Mouse (Mus musculus): ENCODE results near the gene Fbxo34. TPM values are rescaled to one million over a fixed set of nuclear protein-coding genes. Genes with fewer than 3 reads are reported as not detected.

Gene Fbxo34
- polyA plus RNA-seq, 1 experiment: 51.5 TPM

DNA sequence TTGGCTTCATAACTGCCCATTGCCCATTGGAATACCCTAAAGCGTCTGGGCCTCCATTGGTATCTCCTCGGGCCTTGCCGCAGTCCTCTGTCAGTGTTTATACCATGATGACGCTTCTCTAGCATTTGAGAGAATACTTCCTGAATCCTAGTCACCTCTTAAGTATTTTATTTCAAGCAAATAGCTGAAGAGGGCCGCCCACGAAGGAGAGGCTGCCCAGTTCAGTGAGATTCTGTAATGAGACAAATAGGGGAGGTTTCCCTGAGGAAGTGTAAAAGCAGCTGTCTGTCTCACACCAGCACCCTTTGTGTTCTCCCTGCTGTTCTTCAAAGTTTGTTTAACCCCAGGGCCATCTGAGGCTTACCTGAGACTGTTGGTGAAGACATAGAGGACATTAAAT, 66.5 kb downstream of the Fbxo34 start:
- TF ChIP-seq POLR2A (IDR thresholded peaks at IDR 0.05; ENCODE audit: control insufficient read depth, low read depth, low read length) (no peak), CTCF (IDR thresholded peaks at IDR 0.05; ENCODE audit: control insufficient read depth, insufficient read depth, insufficient replicate concordance, low read depth, low read length) (no peak)

DNA sequence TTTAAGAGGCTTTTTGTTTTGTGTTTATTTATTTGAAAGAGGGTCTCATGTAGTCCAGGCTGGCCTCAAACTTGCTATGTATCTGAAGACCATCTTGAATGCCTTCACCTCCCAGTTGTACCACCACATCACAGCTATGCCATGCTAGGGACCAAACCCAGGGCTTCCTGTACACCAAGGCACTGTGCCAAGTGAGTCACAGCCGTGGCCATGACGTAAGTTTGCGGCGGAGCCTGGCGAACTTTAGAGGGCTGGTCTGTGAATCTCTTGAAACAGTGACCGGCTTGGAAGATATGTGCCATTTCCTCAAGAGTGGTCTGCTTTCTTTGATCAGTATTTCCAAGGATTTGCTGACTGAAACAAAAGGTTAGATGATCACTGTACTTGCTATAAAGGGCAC, 68.4 kb downstream of the Fbxo34 start:
- Histone ChIP-seq H3K27me3 (ENCODE audit: control insufficient read depth, insufficient read depth, low read length) (no peaks in the 10 kb centered on the region), H3K27ac (ENCODE audit: control insufficient read depth, insufficient read depth, low read depth, low read length) (no peak overlapping the region), H3K36me3 (ENCODE audit: control insufficient read depth, insufficient read depth, low read length) (no peaks in the 10 kb centered on the region; the same call in 1 of the 2 replicates), H3K4me3 (ENCODE audit: control insufficient read depth, low read depth, low read length) (no peak overlapping the region), H3K4me1 (ENCODE audit: control insufficient read depth, insufficient read depth, low read length) (peaks cover 3% of the 10 kb centered on the region)
- TF ChIP-seq POLR2A (IDR thresholded peaks at IDR 0.05; ENCODE audit: control insufficient read depth, low read depth, low read length) (no peak), CTCF (IDR thresholded peaks at IDR 0.05; ENCODE audit: control insufficient read depth, insufficient read depth, insufficient replicate concordance, low read depth, low read length) (no peak)

More for the DNA sequence above, 66.5 kb downstream of the Fbxo34 start:
- H3K4me3 ChIP-seq (ENCODE audit: control insufficient read depth, low read depth, low read length): no peak overlapping the region
- no peaks in the 10 kb centered on the region; the same call in 1 of the 2 replicates for H3K36me3 ChIP-seq (ENCODE audit: control insufficient read depth, insufficient read depth, low read length)
- no peak overlapping the region for H3K27ac ChIP-seq (ENCODE audit: control insufficient read depth, insufficient read depth, low read depth, low read length)
- no peaks in the 10 kb centered on the region for H3K27me3 ChIP-seq (ENCODE audit: control insufficient read depth, insufficient read depth, low read length)
- peaks cover 2% of the 10 kb centered on the region for H3K4me1 ChIP-seq (ENCODE audit: control insufficient read depth, insufficient read depth, low read length)

DNA sequence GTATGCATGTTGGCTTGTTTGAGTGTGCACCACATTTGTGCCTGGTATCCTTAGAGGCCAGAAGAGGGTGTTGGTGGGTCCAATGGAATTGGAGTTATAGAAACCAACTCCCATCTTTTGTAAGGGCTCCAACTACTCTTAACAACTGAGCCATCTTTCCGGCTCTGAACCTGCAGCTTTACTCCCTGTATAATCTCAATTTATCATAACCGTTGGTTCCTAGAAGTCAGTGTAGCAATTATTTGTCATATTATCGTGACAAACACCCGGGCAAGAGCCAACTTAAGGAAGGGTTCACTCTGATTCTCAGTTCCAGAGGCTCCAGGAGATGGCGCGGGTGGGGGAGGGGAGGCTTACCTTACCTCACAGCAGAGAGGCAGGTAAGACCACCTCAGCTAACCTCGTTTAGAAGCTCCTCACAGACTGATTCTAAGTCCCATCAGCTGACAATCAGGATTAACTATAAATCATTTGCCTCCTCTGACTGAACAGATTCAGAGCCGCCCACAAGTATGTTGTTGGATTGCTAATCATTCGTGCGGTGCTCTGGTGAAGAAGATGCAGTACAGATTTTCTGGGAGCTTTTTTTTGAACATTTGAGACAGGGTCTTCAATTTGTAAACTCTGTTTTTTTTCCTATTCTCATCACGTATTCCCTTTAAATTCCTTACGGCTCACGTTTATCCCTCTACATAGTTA, 70.7 kb downstream of the Fbxo34 start:
- H3K27me3 ChIP-seq (ENCODE audit: control insufficient read depth, insufficient read depth, low read length): no peaks in the 10 kb centered on the region
- H3K4me3 ChIP-seq (ENCODE audit: control insufficient read depth, low read depth, low read length): no peak overlapping the region
- H3K36me3 ChIP-seq (ENCODE audit: control insufficient read depth, insufficient read depth, low read length): no peaks in the 10 kb centered on the region
- H3K4me1 ChIP-seq (ENCODE audit: control insufficient read depth, insufficient read depth, low read length): peaks cover 3% of the 10 kb centered on the region; the same call in 1 of the 2 replicates
- H3K27ac ChIP-seq (ENCODE audit: control insufficient read depth, insufficient read depth, low read depth, low read length): no peak overlapping the region
- TF ChIP-seq POLR2A (IDR thresholded peaks at IDR 0.05; ENCODE audit: control insufficient read depth, low read depth, low read length): no peak
- TF ChIP-seq CTCF (IDR thresholded peaks at IDR 0.05; ENCODE audit: control insufficient read depth, insufficient read depth, insufficient replicate concordance, low read depth, low read length): no peak

DNA sequence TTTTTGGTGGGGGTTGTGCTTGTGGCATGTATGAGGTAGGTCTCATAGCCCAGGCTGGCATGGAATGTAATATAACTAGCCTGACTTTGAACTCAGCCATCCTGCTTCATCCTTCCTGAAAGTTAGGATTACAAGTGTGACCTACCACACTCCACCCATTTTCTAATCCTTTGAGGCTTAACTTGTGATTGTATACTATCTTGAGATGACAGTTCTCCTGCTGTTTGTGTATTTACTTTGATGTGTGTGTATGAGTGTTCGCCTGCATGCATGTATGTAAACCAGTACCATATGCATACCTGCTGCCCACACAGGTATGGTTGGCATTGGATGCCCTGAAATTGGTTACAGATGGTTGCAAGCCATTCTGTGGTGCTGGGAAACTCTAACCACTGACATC, 71.4 kb downstream of the Fbxo34 start:
- Histone ChIP-seq H3K36me3 (ENCODE audit: control insufficient read depth, insufficient read depth, low read length) (no peaks in the 10 kb centered on the region), H3K27me3 (ENCODE audit: control insufficient read depth, insufficient read depth, low read length) (no peaks in the 10 kb centered on the region), H3K4me3 (ENCODE audit: control insufficient read depth, low read depth, low read length) (no peak overlapping the region), H3K27ac (ENCODE audit: control insufficient read depth, insufficient read depth, low read depth, low read length) (no peak overlapping the region), H3K4me1 (ENCODE audit: control insufficient read depth, insufficient read depth, low read length) (peaks cover 3% of the 10 kb centered on the region; the same call in 1 of the 2 replicates)
- TF ChIP-seq CTCF (IDR thresholded peaks at IDR 0.05; ENCODE audit: control insufficient read depth, insufficient read depth, insufficient replicate concordance, low read depth, low read length) (no peak), POLR2A (IDR thresholded peaks at IDR 0.05; ENCODE audit: control insufficient read depth, low read depth, low read length) (no peak)

DNA sequence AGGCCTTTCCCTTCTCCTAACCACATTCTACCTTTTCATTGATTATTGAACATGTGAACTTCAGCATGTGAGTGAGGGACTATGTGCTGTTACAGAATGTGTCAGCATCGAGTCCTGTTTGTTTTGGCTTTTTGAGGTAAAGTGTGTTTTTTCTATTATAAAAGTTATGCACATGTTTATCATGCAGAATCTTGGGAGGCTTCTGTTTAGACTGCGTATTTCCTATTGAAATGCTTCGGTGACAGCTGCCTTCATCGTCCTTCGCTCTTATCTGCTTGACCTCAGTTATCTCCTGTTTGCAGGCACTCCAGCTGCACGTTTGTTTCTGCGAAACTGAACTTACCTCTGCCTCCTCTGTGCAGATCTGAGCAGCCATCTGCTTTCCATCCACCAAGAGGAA, 72.1 kb downstream of the Fbxo34 start:
- Histone ChIP-seq H3K4me3 (ENCODE audit: control insufficient read depth, low read depth, low read length) (no peak overlapping the region), H3K4me1 (ENCODE audit: control insufficient read depth, insufficient read depth, low read length) (peaks cover 3% of the 10 kb centered on the region; the same call in 1 of the 2 replicates), H3K36me3 (ENCODE audit: control insufficient read depth, insufficient read depth, low read length) (no peaks in the 10 kb centered on the region), H3K27me3 (ENCODE audit: control insufficient read depth, insufficient read depth, low read length) (no peaks in the 10 kb centered on the region), H3K27ac (ENCODE audit: control insufficient read depth, insufficient read depth, low read depth, low read length) (no peak overlapping the region)
- TF ChIP-seq POLR2A (IDR thresholded peaks at IDR 0.05; ENCODE audit: control insufficient read depth, low read depth, low read length): no peak
- no peak for TF ChIP-seq CTCF (IDR thresholded peaks at IDR 0.05; ENCODE audit: control insufficient read depth, insufficient read depth, insufficient replicate concordance, low read depth, low read length)

DNA sequence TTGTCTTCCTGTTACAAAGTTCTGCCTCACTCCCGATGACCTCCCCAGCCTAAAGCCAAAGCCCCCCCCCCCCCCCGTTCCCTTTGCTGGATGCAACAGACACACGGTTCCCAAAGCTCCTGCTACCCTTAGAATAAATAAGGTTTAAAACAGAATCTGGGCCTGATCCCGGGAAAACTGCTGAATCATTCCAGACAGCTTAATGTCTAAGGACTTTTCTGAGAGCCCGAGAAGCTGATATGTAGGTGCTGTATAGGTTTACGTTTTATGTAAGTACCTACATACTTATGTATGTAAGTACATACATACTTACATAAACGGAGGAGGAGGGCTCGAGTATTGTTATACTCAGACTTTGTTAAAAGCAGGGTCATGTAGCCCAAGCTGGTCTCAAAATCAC, 75.2 kb downstream of the Fbxo34 start:
- TF ChIP-seq POLR2A (IDR thresholded peaks at IDR 0.05; ENCODE audit: control insufficient read depth, low read depth, low read length) (no peak), CTCF (IDR thresholded peaks at IDR 0.05; ENCODE audit: control insufficient read depth, insufficient read depth, insufficient replicate concordance, low read depth, low read length) (no peak)
- Histone ChIP-seq H3K36me3 (ENCODE audit: control insufficient read depth, insufficient read depth, low read length) (peaks cover 3% of the 10 kb centered on the region; the same call in 1 of the 2 replicates), H3K27me3 (ENCODE audit: control insufficient read depth, insufficient read depth, low read length) (no peaks in the 10 kb centered on the region), H3K4me1 (ENCODE audit: control insufficient read depth, insufficient read depth, low read length) (0 out of 2 replicates have a peak, but pooled peaks cover 2% of the 10 kb centered on the region), H3K27ac (ENCODE audit: control insufficient read depth, insufficient read depth, low read depth, low read length) (no peak overlapping the region), H3K4me3 (ENCODE audit: control insufficient read depth, low read depth, low read length) (no peak overlapping the region)

DNA sequence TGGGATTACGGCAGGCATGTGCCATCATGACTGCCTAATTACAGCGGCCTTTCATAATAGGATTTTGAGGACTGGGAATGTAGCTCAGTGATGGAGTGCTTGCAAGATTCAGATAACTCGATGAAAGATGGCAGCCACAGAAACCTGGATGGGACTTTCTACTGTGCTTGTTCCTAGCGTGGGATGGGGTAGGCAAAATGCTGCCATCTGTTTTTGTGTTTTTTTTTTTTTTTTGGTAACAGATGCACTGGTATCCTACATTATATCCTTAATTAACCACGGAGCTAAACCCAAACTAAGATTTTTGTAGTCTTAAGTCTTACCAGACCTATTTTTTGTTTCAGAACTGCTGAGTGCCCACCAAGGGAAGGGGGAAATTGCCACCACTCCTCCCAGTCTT, 75.6 kb downstream of the Fbxo34 start:
- H3K36me3 ChIP-seq (ENCODE audit: control insufficient read depth, insufficient read depth, low read length): peaks cover 3% of the 10 kb centered on the region; the same call in 1 of the 2 replicates
- H3K27ac ChIP-seq (ENCODE audit: control insufficient read depth, insufficient read depth, low read depth, low read length): no peak overlapping the region
- TF ChIP-seq CTCF (IDR thresholded peaks at IDR 0.05; ENCODE audit: control insufficient read depth, insufficient read depth, insufficient replicate concordance, low read depth, low read length) (no peak), POLR2A (IDR thresholded peaks at IDR 0.05; ENCODE audit: control insufficient read depth, low read depth, low read length) (no peak)
- 0 out of 2 replicates have a peak, but pooled peaks cover 2% of the 10 kb centered on the region for H3K4me1 ChIP-seq (ENCODE audit: control insufficient read depth, insufficient read depth, low read length)
- H3K4me3 ChIP-seq (ENCODE audit: control insufficient read depth, low read depth, low read length): no peak overlapping the region
- H3K27me3 ChIP-seq (ENCODE audit: control insufficient read depth, insufficient read depth, low read length): no peaks in the 10 kb centered on the region
